Mouse (Mus musculus) hindbrain, embryonic 10.5 days (tissue): ENCODE data around the gene Csrnp3. TPM values are rescaled to one million over a fixed set of nuclear protein-coding genes. Genes with fewer than 3 reads are reported as not detected.
A peak's percentile ranks its signal among the peaks of the same experiment; 100 is the strongest.

Experiments used
- DNase-seq: peaks from one replicate; pipeline ENCODE4 v3.0.0-alpha.2; 2017; ENCODE audit warnings: low spot score
- H3K27ac ChIP-seq: fragments of 300-500 bp; sonication (generic); 2 replicates; pipeline ENCODE4 v1.5.1; 2016; ENCODE audit warnings: mild to moderate bottlenecking, moderate library complexity
- H3K27me3 ChIP-seq: fragments of 300-500 bp; sonication (generic); 2 replicates; pipeline ENCODE4 v1.6.1; 2016; ENCODE audit warnings: mild to moderate bottlenecking; ENCODE audit not compliant: poor library complexity, insufficient read depth, severe bottlenecking
- H3K36me3 ChIP-seq: fragments of 300-500 bp; sonication (generic); 2 replicates; pipeline ENCODE4 v1.6.1; 2016; ENCODE audit warnings: mild to moderate bottlenecking, moderate library complexity
- H3K4me1 ChIP-seq: fragments of 300-500 bp; sonication (generic); replicated peaks from 2 replicates; pipeline ENCODE4 v1.6.1; 2016; ENCODE audit warnings: mild to moderate bottlenecking
- H3K4me3 ChIP-seq: fragments of 300-500 bp; sonication (generic); 2 replicates; pipeline ENCODE4 v1.5.1; 2016; ENCODE audit warnings: mild to moderate bottlenecking, moderate library complexity
- H3K9me3 ChIP-seq: fragments of 300-500 bp; sonication (generic); 2 replicates; pipeline ENCODE4 v1.6.1; 2016; ENCODE audit warnings: mild to moderate bottlenecking, moderate library complexity
- WGBS: fragments of 180-500 bp; shearing (Covaris S2); methylation state at CpG from one replicate; pipeline ENCODE4 v1.1.7; 2016; 5-methylcytosine and 5-hydroxymethylcytosine counted together
- polyA plus RNA-seq: library from polyadenylated mRNA; unstranded; fragments of >200 nt; fragmentation: Nextera tagmentation; extraction: Ambion mirVana; gene quantifications from 2 replicates; pipeline ENCODE4 v1.2.1, GENCODE M21; 2016

Csrnp3 gene
- polyA plus RNA-seq, 1 experiment from 2014 or later, result 12.3 TPM

- no peak overlapping the region for H3K4me3 ChIP-seq
- H3K4me1 ChIP-seq, result peaks cover 24% of the 10 kb centered on the region
- DNase-seq, result no peak
- H3K36me3 ChIP-seq, result no peaks in the 10 kb centered on the region
- H3K27me3 ChIP-seq, result no peaks in the 10 kb centered on the region
- no peaks in the 10 kb centered on the region for H3K9me3 ChIP-seq
- no peak overlapping the region for H3K27ac ChIP-seq
- 31% methylated on average over 5 of the region's 5 CpGs for WGBS
Measured at GRCm38 (mm10) chr2:65896542-65896941, 51.0 kb downstream of the Csrnp3 start.

DNA sequence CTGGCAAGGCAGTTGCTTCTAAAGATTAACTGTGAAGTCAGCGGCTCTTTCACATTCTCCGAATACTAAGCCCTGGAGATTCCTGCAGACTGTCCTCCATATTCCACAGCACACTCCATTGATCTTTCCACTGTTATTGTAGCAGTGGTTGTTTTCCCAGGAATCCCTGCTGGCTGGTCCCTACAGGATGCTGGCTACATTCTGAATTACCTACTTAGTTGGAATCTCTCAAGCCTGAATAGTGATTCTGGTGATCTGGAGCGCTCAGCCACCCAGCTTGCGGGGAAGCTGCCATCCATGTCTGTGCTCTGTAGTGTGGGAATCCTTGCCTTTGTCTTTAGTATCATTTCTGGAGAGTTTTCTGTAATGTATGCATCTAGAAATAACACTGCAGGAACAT lies 51.5 kb downstream of the Csrnp3 start:
- Histone ChIP-seq H3K27me3 (no peaks in the 10 kb centered on the region), H3K4me1 (peaks cover 24% of the 10 kb centered on the region), H3K36me3 (no peaks in the 10 kb centered on the region), H3K27ac (0 out of 2 replicates have a peak overlapping the region, but pooled peaks have one; percentile 29), H3K9me3 (no peaks in the 10 kb centered on the region), H3K4me3 (peak overlapping the region; percentile 11; the same call in 1 of the 2 replicates)
- no peak for DNase-seq
- WGBS, result 23% methylated on average over 4 of the region's 4 CpGs

- 92% methylated on average over 2 of the region's 2 CpGs for WGBS
- no peaks in the 10 kb centered on the region for H3K9me3 ChIP-seq
- H3K36me3 ChIP-seq, result no peaks in the 10 kb centered on the region
- DNase-seq, result no peak
- H3K27ac ChIP-seq, result no peak overlapping the region
- no peak overlapping the region for H3K4me3 ChIP-seq
- H3K4me1 ChIP-seq, result peaks cover 31% of the 10 kb centered on the region
- no peaks in the 10 kb centered on the region for H3K27me3 ChIP-seq
Measured at GRCm38 (mm10) chr2:65899478-65899877, 53.9 kb downstream of the Csrnp3 start.

DNA sequence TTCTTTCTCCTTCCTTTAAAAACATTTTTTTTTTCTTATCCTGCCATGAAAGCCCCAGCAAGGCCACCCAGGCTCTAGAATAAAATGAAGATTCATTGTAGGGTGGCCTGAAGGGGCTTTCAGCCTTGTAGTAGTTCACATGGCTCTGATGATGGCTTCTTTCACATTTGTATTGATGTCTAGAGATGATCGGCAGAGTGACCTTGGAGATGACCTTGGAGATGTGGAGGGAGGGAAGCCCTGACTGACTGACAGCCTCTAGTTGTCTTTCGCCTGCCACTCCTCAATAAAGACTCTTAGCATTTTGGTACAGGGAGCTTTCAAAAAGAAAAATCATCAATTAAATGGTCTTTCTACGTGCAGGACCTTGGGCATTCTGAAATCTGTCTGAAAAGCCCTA lies 63.0 kb downstream of the Csrnp3 start:
- no peak overlapping the region; the same call in 1 of the 2 replicates for H3K4me3 ChIP-seq
- H3K27ac ChIP-seq, result peak overlapping the region; percentile 53
- H3K4me1 ChIP-seq, result peaks cover 50% of the 10 kb centered on the region
- no peaks in the 10 kb centered on the region for H3K36me3 ChIP-seq
- H3K27me3 ChIP-seq, result no peaks in the 10 kb centered on the region
- 29% methylated on average over 3 of the region's 3 CpGs for WGBS
- H3K9me3 ChIP-seq, result no peaks in the 10 kb centered on the region
- peak; percentile 34 for DNase-seq

- Histone ChIP-seq H3K4me3 (peak overlapping the region; percentile 29; the same call in 1 of the 2 replicates), H3K4me1 (peaks cover 36% of the 10 kb centered on the region), H3K9me3 (no peaks in the 10 kb centered on the region), H3K27me3 (no peaks in the 10 kb centered on the region), H3K36me3 (0 out of 2 replicates have a peak, but pooled peaks cover 4% of the 10 kb centered on the region), H3K27ac (peak overlapping the region; percentile 53)
- WGBS, result 14% methylated on average over 13 of the region's 13 CpGs
- no peak for DNase-seq
Measured at GRCm38 (mm10) chr2:65909724-65910521, 64.4 kb downstream of the Csrnp3 start.

GRCm38 (mm10) chr2:65915994-65916393 lies 70.4 kb downstream of the Csrnp3 start:
- 71% methylated on average over 7 of the region's 7 CpGs for WGBS
- Histone ChIP-seq H3K4me3 (no peak overlapping the region), H3K36me3 (0 out of 2 replicates have a peak, but pooled peaks cover 8% of the 10 kb centered on the region), H3K4me1 (peaks cover 15% of the 10 kb centered on the region), H3K27ac (no peak overlapping the region), H3K9me3 (no peaks in the 10 kb centered on the region), H3K27me3 (no peaks in the 10 kb centered on the region)
- no peak for DNase-seq

DNA sequence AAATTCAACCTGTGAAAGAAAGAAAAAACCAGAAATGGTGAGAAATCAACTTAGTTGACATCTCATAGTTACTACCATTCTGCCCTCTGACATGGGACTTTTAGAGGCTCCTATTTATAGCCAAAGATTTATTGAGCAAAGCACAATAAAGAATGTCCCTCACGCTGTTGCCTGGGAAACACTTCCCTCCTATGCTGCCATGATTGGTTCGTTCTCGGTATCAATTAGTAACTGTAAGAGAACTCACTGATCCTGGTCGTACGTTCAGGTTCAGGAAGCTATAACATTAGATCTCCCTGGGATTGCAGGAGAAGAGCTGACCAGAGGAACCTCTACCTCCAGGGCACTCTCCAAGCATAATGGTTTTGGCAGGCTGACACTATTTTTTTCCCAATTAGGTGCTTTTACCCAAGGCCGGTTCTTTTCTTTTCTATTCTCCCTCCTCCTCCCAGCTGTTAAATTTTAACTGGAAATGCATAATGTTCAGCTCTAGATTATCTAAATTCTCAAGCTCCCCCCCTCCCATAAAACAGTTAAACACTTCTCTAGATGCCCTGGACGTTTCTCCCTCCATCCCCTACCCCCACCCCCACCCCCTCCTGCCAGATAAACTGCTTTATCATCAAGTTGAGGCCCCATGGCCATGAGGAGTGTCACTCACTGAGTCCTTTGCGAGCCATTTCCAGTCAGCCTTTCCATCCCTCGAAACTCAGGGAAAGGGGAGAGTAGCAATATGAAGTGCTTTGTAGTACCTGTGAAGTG lies 75.3 kb downstream of the Csrnp3 start:
- Histone ChIP-seq H3K4me1 (peaks cover 30% of the 10 kb centered on the region), H3K27ac (peak overlapping the region; percentile 29), H3K27me3 (no peaks in the 10 kb centered on the region), H3K4me3 (no peak overlapping the region), H3K36me3 (no peaks in the 10 kb centered on the region), H3K9me3 (no peaks in the 10 kb centered on the region)
- no peak for DNase-seq
- WGBS, result 36% methylated on average over 9 of the region's 9 CpGs

- peak overlapping the region; percentile 73 for H3K27ac ChIP-seq
- WGBS, result 67% methylated on average over 15 of the region's 15 CpGs
- no peak for DNase-seq
- peaks cover 36% of the 10 kb centered on the region for H3K4me1 ChIP-seq
- no peaks in the 10 kb centered on the region for H3K9me3 ChIP-seq
- H3K36me3 ChIP-seq, result no peaks in the 10 kb centered on the region
- H3K27me3 ChIP-seq, result no peaks in the 10 kb centered on the region
- no peak overlapping the region for H3K4me3 ChIP-seq
Measured at GRCm38 (mm10) chr2:65925363-65925941, 79.9 kb downstream of the Csrnp3 start.

DNA sequence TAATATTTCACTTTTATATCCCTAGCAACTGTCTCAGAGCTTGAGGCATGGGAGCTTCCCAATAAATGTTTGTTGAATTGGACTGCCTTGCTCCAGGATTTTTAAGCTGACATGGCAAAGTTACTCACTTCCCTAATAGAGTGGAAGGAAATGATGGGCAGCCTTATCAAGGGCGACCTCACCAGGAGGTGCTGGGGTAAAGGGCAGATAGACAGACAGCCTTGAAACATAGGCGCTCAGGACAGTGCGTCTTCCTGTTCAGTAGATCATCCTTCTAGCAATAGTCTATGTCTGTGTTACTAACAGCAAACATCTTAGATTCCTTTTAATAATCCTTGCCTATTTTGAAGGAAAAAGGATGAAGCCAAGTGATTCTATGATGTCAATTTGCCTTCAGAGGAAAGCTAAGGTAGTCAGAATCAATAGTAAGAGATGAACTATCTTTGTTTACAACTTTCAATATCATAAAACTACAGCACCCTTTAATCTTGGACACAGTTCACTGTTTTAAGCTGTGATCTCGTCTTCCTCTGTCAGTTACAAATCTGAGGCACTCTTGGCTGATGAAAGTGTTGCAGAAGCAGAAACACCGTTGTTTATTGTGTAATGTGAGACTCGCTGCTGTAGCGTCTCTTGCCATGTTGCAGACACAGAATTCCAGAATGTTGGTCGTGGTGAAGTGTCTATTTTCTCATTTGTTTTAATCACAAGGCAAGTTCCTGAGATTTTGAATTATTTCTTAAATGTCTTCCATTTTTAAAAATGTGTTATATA lies 81.6 kb downstream of the Csrnp3 start:
- WGBS, result 75% methylated on average over 8 of the region's 8 CpGs
- no peaks in the 10 kb centered on the region for H3K27me3 ChIP-seq

GRCm38 (mm10) chr2:65929286-65929685 lies 83.7 kb downstream of the Csrnp3 start:
- H3K27ac ChIP-seq, result peak overlapping the region; percentile 59; the same call in 1 of the 2 replicates
- H3K4me3 ChIP-seq, result no peak overlapping the region
- H3K36me3 ChIP-seq, result no peaks in the 10 kb centered on the region
- H3K9me3 ChIP-seq, result no peaks in the 10 kb centered on the region
- 70% methylated on average over 3 of the region's 3 CpGs for WGBS
- no peak for DNase-seq
- no peaks in the 10 kb centered on the region for H3K27me3 ChIP-seq
- H3K4me1 ChIP-seq, result peaks cover 47% of the 10 kb centered on the region

More for the DNA sequence above, 81.6 kb downstream of the Csrnp3 start:
- no peak overlapping the region for H3K4me3 ChIP-seq
- H3K27ac ChIP-seq, result no peak overlapping the region
- H3K9me3 ChIP-seq, result no peaks in the 10 kb centered on the region
- H3K4me1 ChIP-seq, result peaks cover 34% of the 10 kb centered on the region
- H3K36me3 ChIP-seq, result no peaks in the 10 kb centered on the region
- DNase-seq, result no peak

DNA sequence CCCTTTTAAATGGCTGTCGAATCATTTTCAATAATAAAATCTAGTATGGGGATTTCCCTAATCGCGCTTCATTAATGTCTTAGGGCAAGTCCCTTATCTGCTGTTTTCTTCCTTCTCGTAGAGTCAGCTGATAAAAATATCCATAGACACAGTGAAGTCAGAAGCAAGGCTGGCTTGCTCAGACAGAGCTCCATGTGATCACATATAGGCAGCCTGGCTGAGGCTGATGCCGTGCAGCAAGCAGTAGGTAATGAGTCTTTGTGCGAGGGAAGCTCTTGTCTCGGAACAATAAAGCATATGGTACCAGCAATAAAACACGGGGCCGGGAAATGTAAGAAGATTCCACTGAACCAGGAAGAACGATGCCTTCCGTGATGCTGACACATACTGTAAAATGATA lies 84.4 kb downstream of the Csrnp3 start:
- H3K4me3 ChIP-seq, result peak overlapping the region; percentile 57
- no peaks in the 10 kb centered on the region for H3K9me3 ChIP-seq

GRCm38 (mm10) chr2:65931313-65931712 lies 85.7 kb downstream of the Csrnp3 start:
- Histone ChIP-seq H3K4me1 (peaks cover 42% of the 10 kb centered on the region), H3K36me3 (no peaks in the 10 kb centered on the region), H3K4me3 (peak overlapping the region; percentile 57), H3K9me3 (no peaks in the 10 kb centered on the region), H3K27me3 (no peaks in the 10 kb centered on the region), H3K27ac (peak overlapping the region; percentile 91)
- 46% methylated on average over 7 of the region's 7 CpGs for WGBS
- no peak for DNase-seq

More for the DNA sequence above, 84.4 kb downstream of the Csrnp3 start:
- Histone ChIP-seq H3K4me1 (peaks cover 50% of the 10 kb centered on the region), H3K27me3 (no peaks in the 10 kb centered on the region), H3K36me3 (no peaks in the 10 kb centered on the region), H3K27ac (peak overlapping the region; percentile 91)
- 55% methylated on average over 11 of the region's 11 CpGs for WGBS
- DNase-seq, result peak; percentile 43
